Mouse (Mus musculus): Measurements from ENCODE around the gene Nsun7.

DNA sequence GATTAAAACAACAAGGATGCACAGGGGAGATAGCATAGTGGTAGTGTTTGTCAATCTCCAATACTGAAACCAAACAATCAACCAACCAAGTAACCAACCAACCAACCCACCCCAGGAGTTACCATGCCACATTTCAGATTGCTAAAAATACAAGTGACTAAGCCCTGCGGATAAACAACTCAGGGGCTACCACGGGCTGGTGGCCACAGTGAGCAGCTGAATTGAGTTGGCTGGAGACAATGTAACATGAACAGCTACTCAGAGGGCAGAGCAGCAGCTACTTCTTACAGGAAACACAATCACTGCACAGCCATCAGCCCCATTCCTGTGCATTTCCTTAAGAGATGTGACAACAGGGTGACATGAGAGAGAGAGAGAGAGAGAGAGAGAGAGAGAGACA is 84.5 kb downstream of the Nsun7 start:
- TF ChIP-seq POLR2AphosphoS5 (IDR thresholded peaks at IDR 0.05; ENCODE audit: insufficient replicate concordance, low read depth, low read length) (no peak), CTCF (IDR thresholded peaks at IDR 0.05; ENCODE audit: low read depth, low read length) (no peak)
